Mouse (Mus musculus): ENCODE data around the gene Dnm3. TPM values are rescaled to one million over a fixed set of nuclear protein-coding genes. Genes with fewer than 3 reads are reported as not detected.

The Dnm3 gene
- polyA plus RNA-seq, 1 experiment from 2014 or later = 12.9 TPM

GRCm38 (mm10) chr1:162472949-162473348 is 4.9 kb downstream of the Dnm3 start:
- Histone ChIP-seq H3K4me2 (ENCODE audit: low read depth) (no peak overlapping the region), H3K9me3 (ENCODE audit: control insufficient read depth, low read length) (no peaks in the 10 kb centered on the region), H3K36me3 (ENCODE audit: control insufficient read depth, insufficient read depth, low read length) (no peaks in the 10 kb centered on the region), H3K4me3 (ENCODE audit: low read depth, low read length) (no peak overlapping the region), H3K4me1 (ENCODE audit: control insufficient read depth, insufficient read depth, low read length) (no peaks in the 10 kb centered on the region), H3K27me3 (ENCODE audit: control insufficient read depth, insufficient read depth, low read length) (peaks cover 13% of the 10 kb centered on the region), H3K27ac (ENCODE audit: low read depth, low read length) (no peak overlapping the region), H3K9ac (ENCODE audit: low read length) (no peak overlapping the region)
- 82% methylated on average over 1 of the region's 1 CpGs for WGBS
- DNase-seq (ENCODE audit: low spot score) (no peak), ATAC-seq (ENCODE audit: insufficient read depth, low FRiP score, low TSS enrichment) (no peak)

- Histone ChIP-seq H3K27ac (ENCODE audit: low read depth, low read length) (no peak overlapping the region), H3K4me2 (ENCODE audit: low read depth) (no peak overlapping the region), H3K9ac (ENCODE audit: low read length) (no peak overlapping the region), H3K4me1 (ENCODE audit: control insufficient read depth, insufficient read depth, low read length) (no peaks in the 10 kb centered on the region), H3K36me3 (ENCODE audit: control insufficient read depth, insufficient read depth, low read length) (no peaks in the 10 kb centered on the region), H3K4me3 (ENCODE audit: low read depth, low read length) (no peak overlapping the region), H3K27me3 (ENCODE audit: control insufficient read depth, insufficient read depth, low read length) (peaks cover 5% of the 10 kb centered on the region; the same call in 1 of the 2 replicates), H3K9me3 (ENCODE audit: control insufficient read depth, low read length) (no peaks in the 10 kb centered on the region)
- ATAC-seq (ENCODE audit: insufficient read depth, low FRiP score, low TSS enrichment) = peak; percentile 81
- DNase-seq (ENCODE audit: low spot score) = no peak
Observed at GRCm38 (mm10) chr1:162471089-162471488, 6.7 kb downstream of the Dnm3 start.

DNA sequence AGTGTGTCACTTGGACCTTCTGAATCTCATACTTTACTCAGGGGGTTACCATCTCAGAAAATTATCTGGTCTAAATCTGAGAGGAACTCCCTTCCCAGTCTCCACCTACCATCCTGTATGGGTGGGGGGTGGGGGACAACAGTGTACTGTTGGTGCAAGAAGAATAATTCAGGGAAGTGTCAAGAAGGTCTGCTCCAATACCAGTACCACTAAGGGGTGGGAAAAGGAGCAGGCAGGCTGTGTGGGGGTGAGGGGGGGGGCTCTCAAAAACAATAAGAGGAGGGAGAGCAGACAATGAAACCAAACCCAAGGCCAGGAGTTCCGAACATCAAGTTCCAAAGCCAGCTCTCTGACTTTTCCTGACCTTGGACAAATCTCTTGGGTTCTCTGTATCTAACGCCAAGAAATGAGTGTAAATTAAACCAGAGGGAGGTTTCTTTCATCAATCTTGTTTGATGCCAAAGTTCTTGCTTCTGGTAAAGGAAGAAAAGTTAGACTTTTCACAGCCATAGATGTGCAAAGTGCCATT is 8.0 kb downstream of the Dnm3 start:
- Histone ChIP-seq H3K4me1 (ENCODE audit: control insufficient read depth, insufficient read depth, low read length) (no peaks in the 10 kb centered on the region), H3K4me3 (ENCODE audit: low read depth, low read length) (no peak overlapping the region), H3K27me3 (ENCODE audit: control insufficient read depth, insufficient read depth, low read length) (no peaks in the 10 kb centered on the region), H3K9me3 (ENCODE audit: control insufficient read depth, low read length) (no peaks in the 10 kb centered on the region), H3K4me2 (ENCODE audit: low read depth) (no peak overlapping the region), H3K36me3 (ENCODE audit: control insufficient read depth, insufficient read depth, low read length) (no peaks in the 10 kb centered on the region), H3K27ac (ENCODE audit: low read depth, low read length) (no peak overlapping the region), H3K9ac (ENCODE audit: low read length) (no peak overlapping the region)
- ATAC-seq (ENCODE audit: insufficient read depth, low FRiP score, low TSS enrichment) (no peak), DNase-seq (ENCODE audit: low spot score) (no peak)
- WGBS = 55% methylated on average over 2 of the region's 2 CpGs

DNA sequence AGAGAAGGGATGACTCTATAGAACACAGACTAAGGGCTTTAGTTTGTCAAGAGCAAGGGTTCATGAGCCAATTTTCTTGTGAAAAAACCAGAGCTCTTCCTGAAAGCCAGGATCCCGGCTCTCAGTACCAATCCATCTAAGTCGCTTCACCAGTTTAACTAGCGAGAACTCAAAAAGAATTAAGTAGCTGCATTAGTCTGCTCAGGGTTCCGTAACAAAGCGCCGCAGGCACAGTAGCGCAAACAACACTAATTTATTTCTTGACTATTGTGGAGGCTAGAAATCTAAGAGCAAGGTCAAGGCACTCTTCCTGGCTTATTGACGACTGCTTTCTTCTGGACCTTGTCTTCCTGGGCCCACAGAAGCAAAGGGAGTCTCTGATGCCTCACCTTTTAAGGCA is 14.2 kb downstream of the Dnm3 start:
- WGBS = 89% methylated on average over 8 of the region's 8 CpGs
- no peaks in the 10 kb centered on the region for H3K9me3 ChIP-seq (ENCODE audit: control insufficient read depth, low read length)
- H3K4me1 ChIP-seq (ENCODE audit: control insufficient read depth, insufficient read depth, low read length) = no peaks in the 10 kb centered on the region
- no peak for ATAC-seq (ENCODE audit: insufficient read depth, low FRiP score, low TSS enrichment)
- no peak for DNase-seq (ENCODE audit: low spot score)
- no peak overlapping the region for H3K9ac ChIP-seq (ENCODE audit: low read length)
- H3K36me3 ChIP-seq (ENCODE audit: control insufficient read depth, insufficient read depth, low read length) = no peaks in the 10 kb centered on the region
- no peaks in the 10 kb centered on the region for H3K27me3 ChIP-seq (ENCODE audit: control insufficient read depth, insufficient read depth, low read length)
- H3K4me2 ChIP-seq (ENCODE audit: low read depth) = no peak overlapping the region
- no peak overlapping the region for H3K27ac ChIP-seq (ENCODE audit: low read depth, low read length)
- no peak overlapping the region for H3K4me3 ChIP-seq (ENCODE audit: low read depth, low read length)

DNA sequence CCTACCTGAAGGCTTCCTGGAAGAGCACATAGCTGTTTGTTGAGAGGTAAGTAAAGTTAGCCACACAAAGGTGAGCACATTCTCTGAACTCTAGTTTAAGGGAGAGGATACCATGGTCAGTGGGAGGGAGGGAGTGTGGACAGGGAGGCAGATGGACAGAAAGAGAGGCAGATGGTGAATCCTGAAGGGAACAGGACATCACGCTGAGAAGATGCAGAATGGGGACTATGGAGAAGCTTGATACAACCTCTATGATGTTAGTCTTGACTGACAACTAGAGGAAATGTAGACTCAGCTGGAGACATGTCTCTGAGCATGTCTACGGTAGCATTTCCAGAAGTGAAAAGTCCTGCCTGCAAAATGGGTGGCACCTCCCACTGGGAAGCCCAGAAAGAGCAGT is 19.1 kb downstream of the Dnm3 start:
- H3K4me3 ChIP-seq (ENCODE audit: low read depth, low read length) = no peak overlapping the region
- H3K27ac ChIP-seq (ENCODE audit: low read depth, low read length) = no peak overlapping the region
- no peaks in the 10 kb centered on the region for H3K36me3 ChIP-seq (ENCODE audit: control insufficient read depth, insufficient read depth, low read length)
- H3K9ac ChIP-seq (ENCODE audit: low read length) = no peak overlapping the region
- no peaks in the 10 kb centered on the region for H3K27me3 ChIP-seq (ENCODE audit: control insufficient read depth, insufficient read depth, low read length)
- no peaks in the 10 kb centered on the region for H3K4me1 ChIP-seq (ENCODE audit: control insufficient read depth, insufficient read depth, low read length)
- no peak overlapping the region for H3K4me2 ChIP-seq (ENCODE audit: low read depth)
- DNase-seq (ENCODE audit: low spot score) = no peak
- no peak for ATAC-seq (ENCODE audit: insufficient read depth, low FRiP score, low TSS enrichment)
- 80% methylated on average over 2 of the region's 2 CpGs for WGBS
- no peaks in the 10 kb centered on the region for H3K9me3 ChIP-seq (ENCODE audit: control insufficient read depth, low read length)

DNA sequence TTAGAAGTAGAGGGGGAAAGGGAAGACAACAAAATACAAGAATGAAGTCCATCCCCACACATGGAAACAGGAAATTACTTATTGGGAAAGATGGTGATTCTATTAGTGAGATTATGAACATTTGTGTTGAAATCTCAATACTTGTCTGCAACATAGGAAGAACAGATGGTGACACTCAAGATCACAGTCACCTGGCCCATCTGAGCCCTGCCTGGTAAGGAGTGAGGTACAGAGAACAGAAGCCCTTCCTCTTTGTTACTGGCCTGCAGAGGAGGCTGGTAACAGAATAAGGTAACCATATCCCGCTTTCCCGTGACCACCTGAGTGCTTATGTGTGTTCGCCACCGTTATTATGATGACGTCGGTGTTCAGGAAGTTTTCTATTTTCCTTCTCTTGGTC is 21.0 kb downstream of the Dnm3 start:
- 96% methylated on average over 6 of the region's 6 CpGs for WGBS
- Histone ChIP-seq H3K27me3 (ENCODE audit: control insufficient read depth, insufficient read depth, low read length) (no peaks in the 10 kb centered on the region), H3K36me3 (ENCODE audit: control insufficient read depth, insufficient read depth, low read length) (no peaks in the 10 kb centered on the region), H3K4me2 (ENCODE audit: low read depth) (no peak overlapping the region), H3K4me3 (ENCODE audit: low read depth, low read length) (no peak overlapping the region), H3K27ac (ENCODE audit: low read depth, low read length) (no peak overlapping the region), H3K4me1 (ENCODE audit: control insufficient read depth, insufficient read depth, low read length) (no peaks in the 10 kb centered on the region), H3K9me3 (ENCODE audit: control insufficient read depth, low read length) (no peaks in the 10 kb centered on the region), H3K9ac (ENCODE audit: low read length) (no peak overlapping the region)
- no peak for ATAC-seq (ENCODE audit: insufficient read depth, low FRiP score, low TSS enrichment)
- DNase-seq (ENCODE audit: low spot score) = no peak

GRCm38 (mm10) chr1:162456406-162456805 is 21.4 kb downstream of the Dnm3 start:
- no peak overlapping the region for H3K4me3 ChIP-seq (ENCODE audit: low read depth, low read length)
- no peak overlapping the region for H3K9ac ChIP-seq (ENCODE audit: low read length)
- no peaks in the 10 kb centered on the region for H3K4me1 ChIP-seq (ENCODE audit: control insufficient read depth, insufficient read depth, low read length)
- H3K27ac ChIP-seq (ENCODE audit: low read depth, low read length) = no peak overlapping the region
- no peaks in the 10 kb centered on the region for H3K36me3 ChIP-seq (ENCODE audit: control insufficient read depth, insufficient read depth, low read length)
- no peaks in the 10 kb centered on the region for H3K27me3 ChIP-seq (ENCODE audit: control insufficient read depth, insufficient read depth, low read length)
- 88% methylated on average over 4 of the region's 4 CpGs for WGBS
- H3K9me3 ChIP-seq (ENCODE audit: control insufficient read depth, low read length) = no peaks in the 10 kb centered on the region
- H3K4me2 ChIP-seq (ENCODE audit: low read depth) = no peak overlapping the region
- no peak for DNase-seq (ENCODE audit: low spot score)
- ATAC-seq (ENCODE audit: insufficient read depth, low FRiP score, low TSS enrichment) = no peak

GRCm38 (mm10) chr1:162453578-162453977 is 24.3 kb downstream of the Dnm3 start:
- no peaks in the 10 kb centered on the region for H3K36me3 ChIP-seq (ENCODE audit: control insufficient read depth, insufficient read depth, low read length)
- ATAC-seq (ENCODE audit: insufficient read depth, low FRiP score, low TSS enrichment) = no peak
- WGBS = 71% methylated on average over 8 of the region's 8 CpGs
- no peaks in the 10 kb centered on the region for H3K4me1 ChIP-seq (ENCODE audit: control insufficient read depth, insufficient read depth, low read length)
- no peak overlapping the region for H3K9ac ChIP-seq (ENCODE audit: low read length)
- H3K4me2 ChIP-seq (ENCODE audit: low read depth) = no peak overlapping the region
- no peak overlapping the region for H3K4me3 ChIP-seq (ENCODE audit: low read depth, low read length)
- no peaks in the 10 kb centered on the region for H3K9me3 ChIP-seq (ENCODE audit: control insufficient read depth, low read length)
- no peaks in the 10 kb centered on the region for H3K27me3 ChIP-seq (ENCODE audit: control insufficient read depth, insufficient read depth, low read length)
- no peak overlapping the region for H3K27ac ChIP-seq (ENCODE audit: low read depth, low read length)
- no peak for DNase-seq (ENCODE audit: low spot score)

DNA sequence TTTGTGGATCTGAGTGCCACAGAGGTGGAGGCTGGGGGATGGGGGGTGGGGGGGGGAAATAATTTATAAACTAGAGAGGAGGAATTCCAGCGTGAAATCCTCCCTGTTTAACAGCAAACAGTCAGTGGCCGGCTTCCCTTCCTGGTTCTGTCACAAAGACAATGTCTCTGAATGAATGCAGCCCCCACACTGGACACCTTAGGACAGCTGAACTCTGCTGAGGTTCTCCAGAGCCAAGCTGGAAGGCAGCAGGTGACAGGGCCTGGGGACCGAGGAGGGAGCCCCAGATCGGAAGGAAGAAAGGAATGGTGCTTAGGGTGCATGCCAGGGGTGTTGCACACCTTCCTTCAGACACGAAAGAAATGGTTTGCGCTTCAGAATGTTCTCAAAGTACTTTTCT is 24.8 kb downstream of the Dnm3 start:
- DNase-seq (ENCODE audit: low spot score) (no peak), ATAC-seq (ENCODE audit: insufficient read depth, low FRiP score, low TSS enrichment) (no peak)
- no peak overlapping the region for H3K4me2 ChIP-seq (ENCODE audit: low read depth)
- H3K9me3 ChIP-seq (ENCODE audit: control insufficient read depth, low read length) = no peaks in the 10 kb centered on the region
- no peaks in the 10 kb centered on the region for H3K4me1 ChIP-seq (ENCODE audit: control insufficient read depth, insufficient read depth, low read length)
- no peak overlapping the region for H3K9ac ChIP-seq (ENCODE audit: low read length)
- no peaks in the 10 kb centered on the region for H3K36me3 ChIP-seq (ENCODE audit: control insufficient read depth, insufficient read depth, low read length)
- no peaks in the 10 kb centered on the region for H3K27me3 ChIP-seq (ENCODE audit: control insufficient read depth, insufficient read depth, low read length)
- no peak overlapping the region for H3K4me3 ChIP-seq (ENCODE audit: low read depth, low read length)
- 76% methylated on average over 6 of the region's 6 CpGs for WGBS
- H3K27ac ChIP-seq (ENCODE audit: low read depth, low read length) = no peak overlapping the region
